Mouse (Mus musculus): ENCODE data around the gene Pde10a.

DNA sequence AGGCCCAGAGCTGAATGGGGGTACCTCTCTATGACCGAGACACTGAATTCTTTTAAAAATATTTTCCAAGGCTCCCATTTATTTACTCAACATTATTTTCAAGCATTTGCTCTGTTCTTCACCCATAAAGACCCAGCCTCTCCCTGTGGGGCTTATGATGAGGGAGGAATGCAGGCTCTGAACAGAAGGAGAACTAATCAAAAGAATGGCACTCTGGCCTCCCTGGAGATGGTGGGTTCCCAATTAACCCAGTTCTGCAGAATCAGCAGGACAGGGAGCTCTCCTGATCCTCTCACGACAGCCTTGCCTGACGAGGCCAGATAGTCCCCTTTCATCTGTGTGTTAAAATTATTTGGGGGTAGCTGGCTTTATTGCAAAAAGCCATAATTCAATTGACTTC, 117.2 kb downstream of the Pde10a start:
- TF ChIP-seq CTCF (conservative IDR thresholded peaks at IDR 0.05 in 1 of 2, IDR thresholded peaks at IDR 0.05 in 1 of 2; ENCODE audit: low read depth in 2 of 2, low read length in 2 of 2) (no peak), USF1 (IDR thresholded peaks at IDR 0.05; ENCODE audit: low read depth, low read length) (no peak), E2F4 (IDR thresholded peaks at IDR 0.05; ENCODE audit: insufficient replicate concordance, low read depth, low read length) (no peak), ZNF384 (IDR thresholded peaks at IDR 0.05; ENCODE audit: low read depth, low read length) (no peak), CHD2 (IDR thresholded peaks at IDR 0.05; ENCODE audit: low read length) (no peak), MAFK (IDR thresholded peaks at IDR 0.05; ENCODE audit: insufficient replicate concordance, low read length) (no peak), POLR2A (IDR thresholded peaks at IDR 0.05; ENCODE audit: low read depth, low read length) (no peak), ZMIZ1 (IDR thresholded peaks at IDR 0.05; ENCODE audit: low read depth, low read length) (no peak), EP300 (IDR thresholded peaks at IDR 0.05; ENCODE audit: low read length) (no peak), POLR2AphosphoS2 (IDR thresholded peaks at IDR 0.05; ENCODE audit: low read depth, low read length) (no peak)

Measured in CH12.LX (cell line).